Mouse (Mus musculus): ENCODE results near the gene Gm4303. TPM values are rescaled to one million over a fixed set of nuclear protein-coding genes. Genes with fewer than 3 reads are reported as not detected.
"Not testable (repeated sequence)": the region's sequence is repeated elsewhere in the genome, so short reads cannot be mapped to it uniquely, and the experiment has no call there.

Gene Gm4303
- not detected in 2 replicates for polyA plus RNA-seq (2012)

GRCm38 (mm10) chr10:100345672-100346071 lies at the start of gene Gm4303:
Gm4303 (plus strand) TSS chr10:100345972.
- not testable (repeated sequence) for H3K36me3 ChIP-seq (ENCODE audit: control insufficient read depth); H3K9me3 ChIP-seq (ENCODE audit: control insufficient read depth, low read length); H3K4me3 ChIP-seq (replicated peaks); H3K27me3 ChIP-seq (ENCODE audit: control insufficient read depth); H3K4me1 ChIP-seq (ENCODE audit: control insufficient read depth)

- no peaks in the 10 kb centered on the region for H3K36me3 ChIP-seq (ENCODE audit: control insufficient read depth)
- H3K9me3 ChIP-seq (ENCODE audit: control insufficient read depth, low read length), result no peaks in the 10 kb centered on the region
- no peaks in the 10 kb centered on the region for H3K4me1 ChIP-seq (ENCODE audit: control insufficient read depth)
- no peaks in the 10 kb centered on the region for H3K27me3 ChIP-seq (ENCODE audit: control insufficient read depth)
- TF ChIP-seq GATA1 (IDR thresholded peaks at IDR 0.05; ENCODE audit: low read length), result no peak
- TF ChIP-seq TAL1 (IDR thresholded peaks at IDR 0.05; ENCODE audit: low read length), result no peak
- no peak overlapping the region for H3K4me3 ChIP-seq (replicated peaks)
Measured at GRCm38 (mm10) chr10:100296105-100296504, 49.7 kb upstream of the Gm4303 start.

DNA sequence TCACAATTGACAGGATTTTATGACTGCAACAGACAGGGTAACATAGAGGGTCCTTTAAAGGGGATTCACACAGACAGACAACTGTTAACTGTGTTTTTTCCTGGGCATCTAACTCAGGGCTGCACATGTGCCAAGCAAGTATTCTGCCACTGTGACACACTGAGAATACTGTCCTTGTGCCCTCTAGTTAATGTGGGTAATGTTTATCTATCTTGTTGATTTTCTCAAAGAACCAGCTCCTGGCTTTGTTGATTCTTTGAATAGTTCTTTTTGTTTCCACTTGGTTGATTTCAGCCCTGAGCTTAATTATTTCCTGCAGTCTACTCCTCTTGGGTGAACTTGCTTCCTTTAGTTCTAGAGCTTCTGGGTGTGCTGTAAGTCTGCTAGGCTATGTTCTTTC lies 45.7 kb upstream of the Gm4303 start:
- not testable (repeated sequence) for H3K27me3 ChIP-seq (ENCODE audit: control insufficient read depth); H3K4me1 ChIP-seq (ENCODE audit: control insufficient read depth); H3K9me3 ChIP-seq (ENCODE audit: control insufficient read depth, low read length); H3K4me3 ChIP-seq (replicated peaks); H3K36me3 ChIP-seq (ENCODE audit: control insufficient read depth)

DNA sequence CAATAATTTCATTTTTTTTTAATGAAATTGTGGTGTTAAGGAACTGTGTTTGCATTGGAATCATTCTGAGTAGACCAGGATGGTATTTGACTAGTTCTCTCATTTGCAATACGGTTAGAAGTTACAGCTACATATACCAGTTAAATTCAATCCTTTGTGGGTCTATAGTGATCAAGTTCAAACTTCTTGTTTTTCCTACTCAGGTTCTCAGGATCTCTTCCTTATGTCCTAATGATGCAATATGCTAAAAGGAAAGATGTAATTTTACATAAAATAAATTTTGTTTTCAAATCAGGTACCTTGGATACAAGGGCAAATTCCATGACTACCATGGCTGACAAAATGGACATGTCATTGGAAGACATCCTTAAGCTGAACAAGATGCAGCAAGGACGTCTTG lies 10.4 kb upstream of the Gm4303 start, which contains the start of gene Gm4301:
Gene Gm4301, plus strand, starts transcription at position 301 of the 400 bp plus-strand sequence.
- not testable (repeated sequence) for H3K4me3 ChIP-seq (replicated peaks); H3K36me3 ChIP-seq (ENCODE audit: control insufficient read depth); H3K9me3 ChIP-seq (ENCODE audit: control insufficient read depth, low read length); H3K27me3 ChIP-seq (ENCODE audit: control insufficient read depth); H3K4me1 ChIP-seq (ENCODE audit: control insufficient read depth)

GRCm38 (mm10) chr10:100340536-100340935 lies 5.2 kb upstream of the Gm4303 start, which contains the start of gene Gm4302:
Gm4302 (plus strand) TSS chr10:100340836.
- not testable (repeated sequence) for H3K4me3 ChIP-seq (replicated peaks); H3K36me3 ChIP-seq (ENCODE audit: control insufficient read depth); H3K4me1 ChIP-seq (ENCODE audit: control insufficient read depth); H3K9me3 ChIP-seq (ENCODE audit: control insufficient read depth, low read length); H3K27me3 ChIP-seq (ENCODE audit: control insufficient read depth)

GRCm38 (mm10) chr10:100350793-100351192 lies 5.0 kb downstream of the Gm4303 start, which contains the start of gene Gm4305:
Gm4305 (plus strand) TSS chr10:100351093.
- not testable (repeated sequence) for H3K9me3 ChIP-seq (ENCODE audit: control insufficient read depth, low read length); H3K4me1 ChIP-seq (ENCODE audit: control insufficient read depth); H3K4me3 ChIP-seq (replicated peaks)

DNA sequence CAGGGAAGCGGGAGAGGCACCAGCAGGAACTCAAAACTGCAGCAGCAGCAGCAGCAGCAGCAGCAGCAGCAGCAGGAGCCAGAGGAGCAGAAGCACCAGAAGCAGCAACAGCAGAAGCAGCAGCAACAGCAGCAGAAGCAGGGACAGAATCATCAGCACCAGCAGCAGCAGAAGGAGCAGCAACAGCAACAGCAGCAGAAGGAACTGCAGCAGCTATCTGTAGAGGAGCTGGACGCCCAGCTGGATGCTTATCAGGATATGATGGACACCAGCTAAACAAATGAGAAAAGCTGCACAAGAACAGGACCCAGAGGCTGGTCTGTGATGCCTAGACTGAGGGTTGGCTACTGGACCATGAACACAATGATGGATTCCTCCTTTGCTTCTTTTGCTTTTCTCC lies 11.1 kb downstream of the Gm4303 start:
- H3K4me1 ChIP-seq (ENCODE audit: control insufficient read depth), result not testable (repeated sequence)

More at GRCm38 (mm10) chr10:100350793-100351192, 5.0 kb downstream of the Gm4303 start, which contains the start of gene Gm4305:
- not testable (repeated sequence) for H3K27me3 ChIP-seq (ENCODE audit: control insufficient read depth); H3K36me3 ChIP-seq (ENCODE audit: control insufficient read depth)

DNA sequence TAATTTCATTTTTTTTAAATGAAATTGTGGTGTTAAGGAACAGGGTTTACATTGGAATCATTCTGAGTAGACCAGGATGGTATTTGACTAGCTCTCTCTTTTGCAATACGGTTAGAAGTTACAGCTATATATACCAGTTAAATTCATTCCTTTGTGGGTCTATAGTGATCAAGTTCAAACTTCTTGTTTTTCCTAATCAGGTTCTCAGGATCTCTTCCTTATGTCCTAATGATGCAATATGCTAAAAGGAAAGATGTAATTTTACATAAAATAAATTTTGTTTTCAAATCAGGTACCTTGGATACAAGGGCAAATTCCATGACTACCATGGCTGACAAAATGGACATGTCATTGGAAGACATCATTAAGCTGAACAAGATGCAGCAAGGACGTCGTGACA lies 15.3 kb downstream of the Gm4303 start, which contains the start of gene Gm4307:
Gene Gm4307, plus strand, starts transcription at position 301 of the 400 bp plus-strand sequence.
- H3K27me3 ChIP-seq (ENCODE audit: control insufficient read depth); H3K9me3 ChIP-seq (ENCODE audit: control insufficient read depth, low read length); H3K36me3 ChIP-seq (ENCODE audit: control insufficient read depth); H3K4me1 ChIP-seq (ENCODE audit: control insufficient read depth); H3K4me3 ChIP-seq (replicated peaks): not testable (repeated sequence)

More for the DNA sequence above, 11.1 kb downstream of the Gm4303 start:
- not testable (repeated sequence) for H3K4me3 ChIP-seq (replicated peaks); H3K36me3 ChIP-seq (ENCODE audit: control insufficient read depth); H3K9me3 ChIP-seq (ENCODE audit: control insufficient read depth, low read length); H3K27me3 ChIP-seq (ENCODE audit: control insufficient read depth)

DNA sequence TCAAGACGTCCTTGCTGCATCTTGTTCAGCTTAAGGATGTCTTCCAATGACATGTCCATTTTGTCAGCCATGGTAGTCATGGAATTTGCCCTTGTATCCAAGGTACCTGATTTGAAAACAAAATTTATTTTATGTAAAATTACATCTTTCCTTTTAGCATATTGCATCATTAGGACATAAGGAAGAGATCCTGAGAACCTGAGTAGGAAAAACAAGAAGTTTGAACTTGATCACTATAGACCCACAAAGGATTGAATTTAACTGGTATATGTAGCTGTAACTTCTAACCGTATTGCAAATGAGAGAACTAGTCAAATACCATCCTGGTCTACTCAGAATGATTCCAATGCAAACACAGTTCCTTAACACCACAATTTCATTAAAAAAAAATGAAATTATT lies 36.7 kb downstream of the Gm4303 start, which contains the start of gene Gm4312:
Gene Gm4312, minus strand, starts transcription at position 101 of the 400 bp plus-strand sequence.
- H3K36me3 ChIP-seq (ENCODE audit: control insufficient read depth); H3K9me3 ChIP-seq (ENCODE audit: control insufficient read depth, low read length); H3K4me1 ChIP-seq (ENCODE audit: control insufficient read depth): not testable (repeated sequence)

More for the DNA sequence above, 36.7 kb downstream of the Gm4303 start, which contains the start of gene Gm4312:
- H3K4me3 ChIP-seq (replicated peaks); H3K27me3 ChIP-seq (ENCODE audit: control insufficient read depth): not testable (repeated sequence)

Other genes with a start within 250 kb of the Gm4303 start
- gene Gm4301, start 10.3 kb upstream of the Gm4303 start, polyA plus RNA-seq (2012), result not detected in 2 replicates
- not detected in 2 replicates for gene Gm4302, start 5.1 kb upstream of the Gm4303 start, polyA plus RNA-seq (2012)
- gene Gm4305, start 5.1 kb downstream of the Gm4303 start, polyA plus RNA-seq (2012), result not detected in 2 replicates
- not detected in 2 replicates for gene Gm4307, start 15.4 kb downstream of the Gm4303 start, polyA plus RNA-seq (2012)
- gene Gm4312, start 36.6 kb downstream of the Gm4303 start, polyA plus RNA-seq (2012), result not detected in 2 replicates
- 0.02 and 0.13 TPM in 2 replicates for gene Tmtc3, start 141.4 kb downstream of the Gm4303 start, polyA plus RNA-seq (2012)
- gene Cep290, start 141.6 kb downstream of the Gm4303 start, polyA plus RNA-seq (2012), result 0.08 and 0.27 TPM in 2 replicates
- 1.4 and 1.5 TPM in 2 replicates for gene 4930430F08Rik, start 244.5 kb downstream of the Gm4303 start, polyA plus RNA-seq (2012)
- not detected in 2 replicates for gene 1700017N19Rik, start 244.5 kb downstream of the Gm4303 start, polyA plus RNA-seq (2012)

Measured in erythroblast, embryonic 14.5 days (primary cell).